Mouse (Mus musculus): ENCODE data around the gene Tfcp2. TPM values are rescaled to one million over a fixed set of nuclear protein-coding genes. Genes with fewer than 3 reads are reported as not detected.

The Tfcp2 gene
- total RNA-seq, 1 experiment: 13.6 TPM

DNA sequence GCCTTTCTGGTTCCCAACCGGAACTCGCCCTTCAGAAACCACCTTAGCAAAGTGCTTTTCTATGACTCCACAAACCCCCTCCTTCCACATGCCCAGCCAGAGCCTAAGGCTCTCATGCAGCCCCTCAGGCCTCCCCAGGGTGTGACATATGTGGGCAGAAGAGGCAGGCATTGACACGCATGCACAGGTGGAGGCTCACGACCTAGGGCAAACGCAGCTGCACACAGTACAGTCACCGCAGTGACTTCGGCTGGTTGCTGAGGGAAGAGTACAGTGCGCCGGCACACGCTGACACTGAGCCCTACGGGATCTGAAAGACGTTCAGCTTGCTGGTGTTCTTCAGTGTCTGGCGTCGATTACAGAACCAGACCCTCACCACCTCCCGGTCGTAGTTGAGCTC, 26.2 kb upstream of the Tfcp2 start:
- in situ Hi-C loops (cut with MboI; ENCODE audit: low sequenced_read_pairs in 2 of 2, unreplicated experiment in 2 of 2): no loop called here
- Histone ChIP-seq H3K4me1 (ENCODE audit: control insufficient read depth in 2 of 2, insufficient read depth in 2 of 2, low read length in 2 of 2, poor library complexity in 1 of 2) (peaks cover 0 to 6% of the 10 kb centered on the region in 2 experiments; a peak in 2 of 4 replicates), H3K9ac (ENCODE audit: insufficient read depth, low read depth, low read length, poor library complexity, severe bottlenecking) (0 out of 2 replicates have a peak overlapping the region, but pooled peaks have one; percentile 10), H3K9me3 (ENCODE audit: control insufficient read depth, insufficient read depth, low read depth, low read length) (no peaks in the 10 kb centered on the region), H3K4me3 (ENCODE audit: insufficient read depth in 1 of 2, low read depth in 1 of 2, low read length in 2 of 2, poor library complexity in 1 of 2, severe bottlenecking in 1 of 2) (peak overlapping the region in 1 of 2 experiments; percentile 12; a peak in 2 of 4 replicates), H3K36me3 (ENCODE audit: control insufficient read depth, insufficient read depth, low read length, poor library complexity, severe bottlenecking) (peaks cover 5% of the 10 kb centered on the region; the same call in 1 of the 2 replicates), H3K27ac (ENCODE audit: insufficient read depth, low read depth, low read length, poor library complexity, severe bottlenecking) (peak overlapping the region; percentile 12; the same call in 1 of the 2 replicates)
- DNase-seq (ENCODE audit: low read depth, low spot score): no peak
- no peak for TF ChIP-seq HCFC1 (IDR thresholded peaks at IDR 0.05; ENCODE audit: borderline replicate concordance, insufficient read depth, low read length)
- no peak for TF ChIP-seq ZNF384 (IDR thresholded peaks at IDR 0.05; ENCODE audit: low read depth, low read length)
- no peak for TF ChIP-seq ZC3H11A (IDR thresholded peaks at IDR 0.05; ENCODE audit: borderline replicate concordance, low read depth, low read length)
- no peak for TF ChIP-seq MAFK (IDR thresholded peaks at IDR 0.05; ENCODE audit: insufficient read depth, low read depth, low read length)
- TF ChIP-seq CHD2 (IDR thresholded peaks at IDR 0.05; ENCODE audit: low read depth, low read length): no peak

- no peak overlapping the region for H3K27ac ChIP-seq (ENCODE audit: insufficient read depth, low read depth, low read length, poor library complexity, severe bottlenecking)
- peaks cover 0 to 6% of the 10 kb centered on the region in 2 experiments; a peak in 2 of 4 replicates for H3K4me1 ChIP-seq (ENCODE audit: control insufficient read depth in 2 of 2, insufficient read depth in 2 of 2, low read length in 2 of 2, poor library complexity in 1 of 2)
- no peak overlapping the region for H3K4me3 ChIP-seq (ENCODE audit: insufficient read depth in 1 of 2, low read depth in 1 of 2, low read length in 2 of 2, poor library complexity in 1 of 2, severe bottlenecking in 1 of 2)
- no peak for TF ChIP-seq MAFK (IDR thresholded peaks at IDR 0.05; ENCODE audit: insufficient read depth, low read depth, low read length)
- TF ChIP-seq ZC3H11A (IDR thresholded peaks at IDR 0.05; ENCODE audit: borderline replicate concordance, low read depth, low read length): no peak
- no peak for TF ChIP-seq HCFC1 (IDR thresholded peaks at IDR 0.05; ENCODE audit: borderline replicate concordance, insufficient read depth, low read length)
- no peak for TF ChIP-seq CHD2 (IDR thresholded peaks at IDR 0.05; ENCODE audit: low read depth, low read length)
- no peak for TF ChIP-seq ZNF384 (IDR thresholded peaks at IDR 0.05; ENCODE audit: low read depth, low read length)
- H3K36me3 ChIP-seq (ENCODE audit: control insufficient read depth, insufficient read depth, low read length, poor library complexity, severe bottlenecking): peaks cover 5% of the 10 kb centered on the region; the same call in 1 of the 2 replicates
- H3K9me3 ChIP-seq (ENCODE audit: control insufficient read depth, insufficient read depth, low read depth, low read length): no peaks in the 10 kb centered on the region
- no peak for DNase-seq (ENCODE audit: low read depth, low spot score)
- no peak overlapping the region for H3K9ac ChIP-seq (ENCODE audit: insufficient read depth, low read depth, low read length, poor library complexity, severe bottlenecking)
- in situ Hi-C loops (cut with MboI; ENCODE audit: low sequenced_read_pairs in 2 of 2, unreplicated experiment in 2 of 2): no loop called here
Observed at GRCm38 (mm10) chr15:100576810-100577209, 25.0 kb upstream of the Tfcp2 start.

GRCm38 (mm10) chr15:100576392-100576791, 24.6 kb upstream of the Tfcp2 start:
- peaks cover 5% of the 10 kb centered on the region; the same call in 1 of the 2 replicates for H3K36me3 ChIP-seq (ENCODE audit: control insufficient read depth, insufficient read depth, low read length, poor library complexity, severe bottlenecking)
- H3K4me1 ChIP-seq (ENCODE audit: control insufficient read depth in 2 of 2, insufficient read depth in 2 of 2, low read length in 2 of 2, poor library complexity in 1 of 2): peaks cover 0 to 6% of the 10 kb centered on the region in 2 experiments; a peak in 2 of 4 replicates
- TF ChIP-seq HCFC1 (IDR thresholded peaks at IDR 0.05; ENCODE audit: borderline replicate concordance, insufficient read depth, low read length) (no peak), ZC3H11A (IDR thresholded peaks at IDR 0.05; ENCODE audit: borderline replicate concordance, low read depth, low read length) (no peak)
- H3K27ac ChIP-seq (ENCODE audit: insufficient read depth, low read depth, low read length, poor library complexity, severe bottlenecking): no peak overlapping the region
- H3K9me3 ChIP-seq (ENCODE audit: control insufficient read depth, insufficient read depth, low read depth, low read length): no peaks in the 10 kb centered on the region
- no peak overlapping the region for H3K9ac ChIP-seq (ENCODE audit: insufficient read depth, low read depth, low read length, poor library complexity, severe bottlenecking)
- no peak for DNase-seq (ENCODE audit: low read depth, low spot score)
- in situ Hi-C loops (cut with MboI; ENCODE audit: low sequenced_read_pairs in 2 of 2, unreplicated experiment in 2 of 2): no loop called here
- H3K4me3 ChIP-seq (ENCODE audit: insufficient read depth in 1 of 2, low read depth in 1 of 2, low read length in 2 of 2, poor library complexity in 1 of 2, severe bottlenecking in 1 of 2): no peak overlapping the region

DNA sequence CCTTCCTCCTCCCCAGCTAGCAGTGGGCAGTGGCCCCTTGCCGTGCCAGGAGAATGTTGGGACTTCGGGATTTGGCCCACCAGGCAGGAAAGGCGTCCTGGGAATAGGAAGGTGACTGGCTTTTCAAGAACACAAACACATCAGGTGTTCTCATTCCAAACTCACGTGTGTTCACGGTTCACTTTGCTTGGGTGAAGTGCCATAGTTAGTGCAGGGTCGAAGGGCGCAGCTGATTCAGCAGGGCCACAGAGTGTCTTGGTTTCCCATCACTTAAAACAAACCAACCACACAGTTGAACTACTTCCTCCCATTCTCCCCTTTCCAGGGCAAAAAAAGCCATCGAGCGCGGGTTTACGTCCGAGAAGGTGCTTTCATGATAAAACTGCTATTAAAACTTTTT, 23.6 kb upstream of the Tfcp2 start:
- H3K9ac ChIP-seq (ENCODE audit: insufficient read depth, low read depth, low read length, poor library complexity, severe bottlenecking): no peak overlapping the region
- in situ Hi-C loops (cut with MboI; ENCODE audit: low sequenced_read_pairs in 2 of 2, unreplicated experiment in 2 of 2): no loop called here
- H3K4me3 ChIP-seq (ENCODE audit: insufficient read depth in 1 of 2, low read depth in 1 of 2, low read length in 2 of 2, poor library complexity in 1 of 2, severe bottlenecking in 1 of 2): no peak overlapping the region
- H3K9me3 ChIP-seq (ENCODE audit: control insufficient read depth, insufficient read depth, low read depth, low read length): no peaks in the 10 kb centered on the region
- peaks cover 0 to 5% of the 10 kb centered on the region in 2 experiments; a peak in 2 of 4 replicates for H3K4me1 ChIP-seq (ENCODE audit: control insufficient read depth in 2 of 2, insufficient read depth in 2 of 2, low read length in 2 of 2, poor library complexity in 1 of 2)
- DNase-seq (ENCODE audit: low read depth, low spot score): no peak
- peaks cover 5% of the 10 kb centered on the region; the same call in 1 of the 2 replicates for H3K36me3 ChIP-seq (ENCODE audit: control insufficient read depth, insufficient read depth, low read length, poor library complexity, severe bottlenecking)
- TF ChIP-seq ZC3H11A (IDR thresholded peaks at IDR 0.05; ENCODE audit: borderline replicate concordance, low read depth, low read length) (no peak), CHD2 (IDR thresholded peaks at IDR 0.05; ENCODE audit: low read depth, low read length) (no peak), HCFC1 (IDR thresholded peaks at IDR 0.05; ENCODE audit: borderline replicate concordance, insufficient read depth, low read length) (no peak), MAFK (IDR thresholded peaks at IDR 0.05; ENCODE audit: insufficient read depth, low read depth, low read length) (no peak), ZNF384 (IDR thresholded peaks at IDR 0.05; ENCODE audit: low read depth, low read length) (no peak)
- no peak overlapping the region for H3K27ac ChIP-seq (ENCODE audit: insufficient read depth, low read depth, low read length, poor library complexity, severe bottlenecking)

DNA sequence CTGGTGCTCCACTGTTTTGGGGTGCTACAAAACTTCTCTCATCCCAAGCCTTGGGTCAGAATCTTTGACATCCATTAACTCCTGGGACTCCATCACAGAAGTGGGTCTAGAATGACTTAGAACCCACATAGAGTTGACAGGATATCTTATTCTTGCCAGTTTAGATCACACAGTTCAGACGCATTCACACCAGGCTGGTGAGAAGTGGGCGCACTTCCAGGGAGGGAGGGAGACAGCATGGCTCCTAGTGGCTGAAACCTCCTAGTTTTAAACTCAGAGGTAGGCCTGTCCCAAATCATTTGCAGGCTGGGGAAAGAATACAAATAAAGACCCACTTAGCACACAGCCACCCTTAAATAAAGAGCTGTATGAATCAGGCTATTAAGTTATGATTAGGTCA, 22.6 kb upstream of the Tfcp2 start:
- DNase-seq (ENCODE audit: low read depth, low spot score): no peak
- no peak overlapping the region for H3K4me3 ChIP-seq (ENCODE audit: insufficient read depth in 1 of 2, low read depth in 1 of 2, low read length in 2 of 2, poor library complexity in 1 of 2, severe bottlenecking in 1 of 2)
- H3K36me3 ChIP-seq (ENCODE audit: control insufficient read depth, insufficient read depth, low read length, poor library complexity, severe bottlenecking): peaks cover 5% of the 10 kb centered on the region; the same call in 1 of the 2 replicates
- H3K27ac ChIP-seq (ENCODE audit: insufficient read depth, low read depth, low read length, poor library complexity, severe bottlenecking): no peak overlapping the region
- in situ Hi-C loops (cut with MboI; ENCODE audit: low sequenced_read_pairs in 2 of 2, unreplicated experiment in 2 of 2): no loop called here
- no peaks in the 10 kb centered on the region for H3K9me3 ChIP-seq (ENCODE audit: control insufficient read depth, insufficient read depth, low read depth, low read length)
- no peak overlapping the region for H3K9ac ChIP-seq (ENCODE audit: insufficient read depth, low read depth, low read length, poor library complexity, severe bottlenecking)
- H3K4me1 ChIP-seq (ENCODE audit: control insufficient read depth in 2 of 2, insufficient read depth in 2 of 2, low read length in 2 of 2, poor library complexity in 1 of 2): peaks cover 0 to 4% of the 10 kb centered on the region in 2 experiments; a peak in 2 of 4 replicates
- no peak for TF ChIP-seq ZC3H11A (IDR thresholded peaks at IDR 0.05; ENCODE audit: borderline replicate concordance, low read depth, low read length)
- no peak for TF ChIP-seq MAFK (IDR thresholded peaks at IDR 0.05; ENCODE audit: insufficient read depth, low read depth, low read length)
- TF ChIP-seq HCFC1 (IDR thresholded peaks at IDR 0.05; ENCODE audit: borderline replicate concordance, insufficient read depth, low read length): no peak
- no peak for TF ChIP-seq ZNF384 (IDR thresholded peaks at IDR 0.05; ENCODE audit: low read depth, low read length)
- no peak for TF ChIP-seq CHD2 (IDR thresholded peaks at IDR 0.05; ENCODE audit: low read depth, low read length)

Measured in ES-E14 (cell line).